Mouse (Mus musculus): ENCODE results near the gene Arhgef2. TPM values are rescaled to one million over a fixed set of nuclear protein-coding genes. Genes with fewer than 3 reads are reported as not detected.

Gene Arhgef2
- polyA plus RNA-seq, 1 experiment: 96.1 TPM

GRCm38 (mm10) chr3:88578498-88579424 is 27.0 kb upstream of the Arhgef2 start:
- 45% methylated on average over 8 of the region's 8 CpGs for WGBS
- H3K27ac ChIP-seq (ENCODE audit: control insufficient read depth, insufficient read depth, low read depth, low read length, poor library complexity): no peak overlapping the region
- no peak overlapping the region for H3K4me3 ChIP-seq (replicated peaks; ENCODE audit: control insufficient read depth, low read depth, low read length)
- no peak for TF ChIP-seq CTCF (IDR thresholded peaks at IDR 0.05; ENCODE audit: control insufficient read depth, insufficient read depth, low read length)
- no peak for TF ChIP-seq POLR2A (IDR thresholded peaks at IDR 0.05; ENCODE audit: borderline replicate concordance, control insufficient read depth, low read depth, low read length)
- peaks cover 1% of the 10 kb centered on the region; the same call in 1 of the 2 replicates for H3K4me1 ChIP-seq (ENCODE audit: control insufficient read depth, insufficient read depth, low read length)

DNA sequence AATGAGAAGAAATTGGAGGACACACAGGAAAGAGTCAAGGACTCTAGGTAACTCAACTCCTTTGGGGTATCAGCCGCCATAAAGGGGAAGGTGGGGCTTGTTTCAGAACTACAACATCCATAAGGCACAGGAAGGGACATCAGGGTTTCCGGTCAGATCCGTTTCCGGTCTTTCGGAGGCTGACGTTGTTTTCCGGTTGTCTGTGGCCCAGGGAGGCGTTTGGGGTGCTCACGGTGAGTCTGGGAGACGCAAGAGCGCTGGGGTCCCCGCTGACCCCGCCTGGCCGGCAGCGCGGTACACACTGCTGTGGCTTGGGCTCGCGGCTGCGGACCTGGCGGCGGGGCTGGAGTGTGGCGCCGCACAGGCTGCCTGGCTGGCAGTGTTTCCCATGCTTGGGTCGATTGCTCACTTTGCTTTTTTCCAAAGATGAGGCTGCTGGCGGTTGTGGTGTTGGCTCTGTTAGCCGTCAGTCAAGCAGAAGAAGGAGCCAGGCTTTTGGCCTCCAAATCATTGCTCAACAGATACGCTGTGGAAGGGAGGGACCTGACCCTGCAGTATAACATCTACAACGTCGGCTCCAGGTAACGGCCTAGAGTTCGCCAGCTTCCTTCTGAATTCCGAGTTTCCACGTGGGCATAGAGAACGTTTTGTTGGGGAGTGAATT is 26.2 kb upstream of the Arhgef2 start:
- under 1% methylated on average over 34 of the region's 34 CpGs for WGBS
- TF ChIP-seq POLR2A (IDR thresholded peaks at IDR 0.05; ENCODE audit: borderline replicate concordance, control insufficient read depth, low read depth, low read length): peak; percentile 66; the same call in 1 of the 2 replicates
- TF ChIP-seq CTCF (IDR thresholded peaks at IDR 0.05; ENCODE audit: control insufficient read depth, insufficient read depth, low read length): no peak
- peak overlapping the region; percentile 61 for H3K27ac ChIP-seq (ENCODE audit: control insufficient read depth, insufficient read depth, low read depth, low read length, poor library complexity)
- peak overlapping the region; percentile 92 for H3K4me3 ChIP-seq (replicated peaks; ENCODE audit: control insufficient read depth, low read depth, low read length)
- peaks cover 1% of the 10 kb centered on the region; the same call in 1 of the 2 replicates for H3K4me1 ChIP-seq (ENCODE audit: control insufficient read depth, insufficient read depth, low read length)

- no peak overlapping the region for H3K27ac ChIP-seq (ENCODE audit: control insufficient read depth, insufficient read depth, low read depth, low read length, poor library complexity)
- WGBS: 93% methylated on average over 6 of the region's 6 CpGs
- no peak overlapping the region for H3K4me3 ChIP-seq (replicated peaks; ENCODE audit: control insufficient read depth, low read depth, low read length)
- TF ChIP-seq POLR2A (IDR thresholded peaks at IDR 0.05; ENCODE audit: borderline replicate concordance, control insufficient read depth, low read depth, low read length) (no peak), CTCF (IDR thresholded peaks at IDR 0.05; ENCODE audit: control insufficient read depth, insufficient read depth, low read length) (no peak)
- no peaks in the 10 kb centered on the region for H3K4me1 ChIP-seq (ENCODE audit: control insufficient read depth, insufficient read depth, low read length)
These were observed 20.0 kb upstream of the Arhgef2 start for GRCm38 (mm10) chr3:88585769-88586168.

DNA sequence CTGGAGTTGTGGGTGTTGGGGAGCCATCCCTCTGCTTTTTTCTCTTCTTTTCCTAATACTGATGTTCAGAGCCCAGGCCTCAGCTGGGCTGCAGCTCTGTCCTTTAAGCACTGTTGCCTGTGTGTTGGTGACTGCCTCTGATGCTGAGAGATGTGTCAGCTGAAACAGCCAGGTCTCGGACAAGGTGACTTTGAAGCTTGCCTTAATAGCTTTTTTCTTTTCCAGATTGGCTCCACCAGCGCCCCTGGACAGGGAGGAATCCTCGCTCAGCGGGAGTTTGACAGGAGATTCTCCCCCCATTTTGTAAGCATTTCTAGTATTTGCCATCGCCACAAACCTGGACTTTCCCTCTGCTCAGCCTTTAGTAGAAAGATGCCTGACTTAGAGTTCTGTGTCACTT is 19.1 kb upstream of the Arhgef2 start:
- no peaks in the 10 kb centered on the region for H3K4me1 ChIP-seq (ENCODE audit: control insufficient read depth, insufficient read depth, low read length)
- H3K27ac ChIP-seq (ENCODE audit: control insufficient read depth, insufficient read depth, low read depth, low read length, poor library complexity): no peak overlapping the region
- TF ChIP-seq CTCF (IDR thresholded peaks at IDR 0.05; ENCODE audit: control insufficient read depth, insufficient read depth, low read length) (no peak), POLR2A (IDR thresholded peaks at IDR 0.05; ENCODE audit: borderline replicate concordance, control insufficient read depth, low read depth, low read length) (no peak)
- no peak overlapping the region for H3K4me3 ChIP-seq (replicated peaks; ENCODE audit: control insufficient read depth, low read depth, low read length)
- WGBS: 91% methylated on average over 5 of the region's 5 CpGs

DNA sequence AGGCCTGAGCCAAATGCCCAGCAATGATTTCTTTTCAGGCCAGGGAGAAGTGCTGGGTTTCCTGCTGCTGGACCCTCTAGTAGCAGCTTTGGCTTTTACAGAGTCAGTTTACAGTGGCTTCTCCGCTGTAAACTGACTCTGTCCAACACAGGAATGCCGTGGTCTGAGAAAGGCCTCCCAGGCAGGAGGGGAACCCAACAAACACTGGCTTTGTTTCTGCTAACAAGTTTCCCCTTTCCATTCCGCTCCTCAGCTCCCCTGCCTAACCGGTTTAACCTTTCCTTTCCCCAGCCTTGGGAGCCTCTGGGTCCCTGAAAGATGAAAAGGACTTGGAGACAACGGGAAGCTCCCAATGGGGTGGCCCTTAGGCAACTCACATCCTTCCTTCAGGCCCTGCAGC is 15.5 kb upstream of the Arhgef2 start:
- Histone ChIP-seq H3K27ac (ENCODE audit: control insufficient read depth, insufficient read depth, low read depth, low read length, poor library complexity) (no peak overlapping the region), H3K4me3 (replicated peaks; ENCODE audit: control insufficient read depth, low read depth, low read length) (no peak overlapping the region), H3K4me1 (ENCODE audit: control insufficient read depth, insufficient read depth, low read length) (peaks cover 6% of the 10 kb centered on the region)
- 70% methylated on average over 5 of the region's 5 CpGs for WGBS
- TF ChIP-seq CTCF (IDR thresholded peaks at IDR 0.05; ENCODE audit: control insufficient read depth, insufficient read depth, low read length): no peak
- no peak for TF ChIP-seq POLR2A (IDR thresholded peaks at IDR 0.05; ENCODE audit: borderline replicate concordance, control insufficient read depth, low read depth, low read length)

GRCm38 (mm10) chr3:88591044-88591443 is 14.7 kb upstream of the Arhgef2 start:
- TF ChIP-seq CTCF (IDR thresholded peaks at IDR 0.05; ENCODE audit: control insufficient read depth, insufficient read depth, low read length) (no peak), POLR2A (IDR thresholded peaks at IDR 0.05; ENCODE audit: borderline replicate concordance, control insufficient read depth, low read depth, low read length) (no peak)
- Histone ChIP-seq H3K4me3 (replicated peaks; ENCODE audit: control insufficient read depth, low read depth, low read length) (no peak overlapping the region), H3K27ac (ENCODE audit: control insufficient read depth, insufficient read depth, low read depth, low read length, poor library complexity) (no peak overlapping the region), H3K4me1 (ENCODE audit: control insufficient read depth, insufficient read depth, low read length) (peaks cover 6% of the 10 kb centered on the region)
- WGBS: 82% methylated on average over 3 of the region's 3 CpGs

GRCm38 (mm10) chr3:88591950-88592731 is 13.6 kb upstream of the Arhgef2 start:
- H3K4me3 ChIP-seq (replicated peaks; ENCODE audit: control insufficient read depth, low read depth, low read length): peak overlapping the region; percentile 62
- H3K4me1 ChIP-seq (ENCODE audit: control insufficient read depth, insufficient read depth, low read length): peaks cover 6% of the 10 kb centered on the region
- H3K27ac ChIP-seq (ENCODE audit: control insufficient read depth, insufficient read depth, low read depth, low read length, poor library complexity): peak overlapping the region; percentile 50
- 7% methylated on average over 9 of the region's 9 CpGs for WGBS
- TF ChIP-seq POLR2A (IDR thresholded peaks at IDR 0.05; ENCODE audit: borderline replicate concordance, control insufficient read depth, low read depth, low read length) (no peak), CTCF (IDR thresholded peaks at IDR 0.05; ENCODE audit: control insufficient read depth, insufficient read depth, low read length) (peak; percentile 16)

Measured in bone marrow, adult 2 months (tissue).